Mouse (Mus musculus) A20 (cell line): Measurements from ENCODE around the gene Huwe1.

ENCODE experiments used
- DNase-seq: peaks from one replicate; pipeline ENCODE4 v3.0.0-alpha.2; 2011; ENCODE audit warnings: low read depth, low spot score

The Huwe1 gene

GRCm38 (mm10) chrX:151800701-151801511 lies at the start of gene Huwe1:
Gene Huwe1 (plus strand): TSS chrX:151800807.
- peak; percentile 87 for DNase-seq

GRCm38 (mm10) chrX:151780348-151780747 lies 20.3 kb upstream of the Huwe1 start:
- no peak for DNase-seq

GRCm38 (mm10) chrX:151782939-151783338 lies 17.7 kb upstream of the Huwe1 start:
- no peak for DNase-seq

- DNase-seq: no peak
Measured at GRCm38 (mm10) chrX:151792766-151793165, 7.8 kb upstream of the Huwe1 start.

- no peak for DNase-seq
Measured at GRCm38 (mm10) chrX:151797970-151798369, 2.6 kb upstream of the Huwe1 start.

GRCm38 (mm10) chrX:151802328-151802955 lies 1.8 kb downstream of the Huwe1 start:
- no peak for DNase-seq

GRCm38 (mm10) chrX:151802956-151803776 lies 2.6 kb downstream of the Huwe1 start:
- DNase-seq: peak; percentile 95

- no peak for DNase-seq
Measured at GRCm38 (mm10) chrX:151803777-151804101, 3.1 kb downstream of the Huwe1 start.

- DNase-seq: peak; percentile 20
Measured at GRCm38 (mm10) chrX:151804388-151804787, 3.8 kb downstream of the Huwe1 start.

GRCm38 (mm10) chrX:151811481-151811880 lies 10.9 kb downstream of the Huwe1 start:
- DNase-seq: no peak

- peak; percentile 30 for DNase-seq
Measured at GRCm38 (mm10) chrX:151813656-151814055, 13.0 kb downstream of the Huwe1 start.

- DNase-seq: no peak
Measured at GRCm38 (mm10) chrX:151817712-151818111, 17.1 kb downstream of the Huwe1 start.

- DNase-seq: no peak
Measured at GRCm38 (mm10) chrX:151828971-151829370, 28.4 kb downstream of the Huwe1 start.

- DNase-seq: no peak
Measured at GRCm38 (mm10) chrX:151831260-151831659, 30.7 kb downstream of the Huwe1 start.

- no peak for DNase-seq
Measured at GRCm38 (mm10) chrX:151832982-151833381, 32.4 kb downstream of the Huwe1 start.

GRCm38 (mm10) chrX:151859436-151859835 lies 58.8 kb downstream of the Huwe1 start:
- DNase-seq: no peak

GRCm38 (mm10) chrX:151910692-151911091 lies 110.1 kb downstream of the Huwe1 start:
- DNase-seq: no peak

GRCm38 (mm10) chrX:151912267-151912666 lies 111.7 kb downstream of the Huwe1 start:
- no peak for DNase-seq

GRCm38 (mm10) chrX:151929390-151929789 lies 128.8 kb downstream of the Huwe1 start:
- DNase-seq: no peak

GRCm38 (mm10) chrX:151938852-151939251 lies 138.2 kb downstream of the Huwe1 start:
- DNase-seq: no peak

GRCm38 (mm10) chrX:151946986-151947385 lies 146.4 kb downstream of the Huwe1 start:
- peak; percentile 29 for DNase-seq

- DNase-seq: no peak
Measured at GRCm38 (mm10) chrX:151947781-151948180, 147.2 kb downstream of the Huwe1 start.
